Mouse (Mus musculus) liver, embryonic 15.5 days (tissue): ENCODE data around the gene Tyms. TPM values are rescaled to one million over a fixed set of nuclear protein-coding genes. Genes with fewer than 3 reads are reported as not detected.
"Not testable (repeated sequence)": the region's sequence is repeated elsewhere in the genome, so short reads cannot be mapped to it uniquely, and the experiment has no call there.

ENCODE experiments used
- ATAC-seq: fragments of 200-750 bp; cut with Nextera tagmentation; 2 replicates; pipeline ENCODE4 v1.8.0; 2017; ENCODE audit warnings: moderate number of reproducible peaks, mild to moderate bottlenecking, moderate library complexity; ENCODE audit not compliant: insufficient read depth
- H3K27ac ChIP-seq: fragments of 300-500 bp; sonication (generic); replicated peaks from 2 replicates; pipeline ENCODE4 v1.5.1; 2015; ENCODE audit warnings: mild to moderate bottlenecking, inconsistent platforms
- H3K27me3 ChIP-seq: fragments of 300-500 bp; sonication (generic); 2 replicates; pipeline ENCODE4 v1.6.1; 2015; ENCODE audit warnings: mild to moderate bottlenecking, inconsistent platforms
- H3K36me3 ChIP-seq: fragments of 300-500 bp; sonication (generic); replicated peaks from 2 replicates; pipeline ENCODE4 v1.6.1; 2015; ENCODE audit warnings: moderate library complexity, mild to moderate bottlenecking, inconsistent platforms
- H3K4me1 ChIP-seq: fragments of 300-500 bp; sonication (generic); replicated peaks from 2 replicates; pipeline ENCODE4 v1.6.1; 2015; ENCODE audit warnings: inconsistent platforms
- H3K4me2 ChIP-seq: fragments of 300-500 bp; sonication (generic); 2 replicates; pipeline ENCODE4 v1.6.1; 2015; ENCODE audit warnings: moderate library complexity, mild to moderate bottlenecking, inconsistent platforms
- H3K4me3 ChIP-seq: fragments of 300-500 bp; sonication (generic); replicated peaks from 2 replicates; pipeline ENCODE4 v1.5.1; 2015; ENCODE audit warnings: mild to moderate bottlenecking, inconsistent platforms
- H3K9ac ChIP-seq: fragments of 300-500 bp; sonication (generic); 2 replicates; pipeline ENCODE4 v1.6.1; 2015; ENCODE audit warnings: moderate library complexity, mild to moderate bottlenecking, inconsistent platforms
- H3K9me3 ChIP-seq: fragments of 300-500 bp; sonication (generic); replicated peaks from 2 replicates; pipeline ENCODE4 v1.6.1; 2016; ENCODE audit warnings: inconsistent platforms
- WGBS: fragments of 180-500 bp; shearing (Covaris S2); methylation state at CpG from one replicate; pipeline ENCODE4 v1.1.7; 2015; ENCODE audit warnings: mixed read lengths; ENCODE audit not compliant: insufficient replicate concordance; 5-methylcytosine and 5-hydroxymethylcytosine counted together
- polyA plus RNA-seq: library from polyadenylated mRNA; unstranded; fragments of >200 nt; fragmentation: Nextera tagmentation; extraction: Ambion mirVana; gene quantifications from 2 replicates; pipeline ENCODE4 v1.2.1, GENCODE M21; 2015

The Tyms gene
- polyA plus RNA-seq, 1 experiment from 2014 or later: 219 TPM

DNA sequence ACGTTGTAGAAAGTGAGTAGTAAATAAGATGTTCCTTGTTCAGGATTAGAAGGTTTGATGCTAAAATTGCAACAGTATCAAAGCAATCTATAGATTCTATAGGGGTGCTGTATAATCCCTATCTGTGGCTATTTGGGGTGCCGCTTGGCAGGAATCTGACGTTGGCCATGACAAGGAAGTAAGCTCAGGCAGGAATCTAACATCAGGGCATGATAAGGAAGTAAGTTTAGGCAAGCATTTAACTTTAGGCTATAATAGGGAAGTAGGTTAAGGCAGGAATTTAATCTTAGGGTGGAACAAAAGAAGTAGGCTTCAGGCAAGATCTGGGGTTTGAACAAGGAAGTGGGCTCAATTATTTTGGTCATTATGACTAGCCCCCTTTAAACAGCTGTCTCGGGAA lies 37.6 kb downstream of the Tyms start:
- not testable (repeated sequence) for H3K9ac ChIP-seq, ATAC-seq, H3K4me3 ChIP-seq, H3K36me3 ChIP-seq, H3K4me1 ChIP-seq, H3K27ac ChIP-seq, H3K27me3 ChIP-seq, H3K4me2 ChIP-seq, H3K9me3 ChIP-seq
- 38% methylated on average over 4 of the region's 4 CpGs for WGBS

- 29% methylated on average over 2 of the region's 2 CpGs for WGBS
- no peak overlapping the region for H3K27ac ChIP-seq
- no peak overlapping the region for H3K4me3 ChIP-seq
- H3K9me3 ChIP-seq: no peaks in the 10 kb centered on the region
- 0 out of 2 replicates have a peak, but pooled peaks cover 2% of the 10 kb centered on the region for H3K4me1 ChIP-seq
- no peaks in the 10 kb centered on the region for H3K27me3 ChIP-seq
- H3K4me2 ChIP-seq: no peak overlapping the region
- ATAC-seq: no peak
- H3K9ac ChIP-seq: no peak overlapping the region
- no peaks in the 10 kb centered on the region for H3K36me3 ChIP-seq
Observed at GRCm38 (mm10) chr5:30014580-30014979, 58.8 kb downstream of the Tyms start.

DNA sequence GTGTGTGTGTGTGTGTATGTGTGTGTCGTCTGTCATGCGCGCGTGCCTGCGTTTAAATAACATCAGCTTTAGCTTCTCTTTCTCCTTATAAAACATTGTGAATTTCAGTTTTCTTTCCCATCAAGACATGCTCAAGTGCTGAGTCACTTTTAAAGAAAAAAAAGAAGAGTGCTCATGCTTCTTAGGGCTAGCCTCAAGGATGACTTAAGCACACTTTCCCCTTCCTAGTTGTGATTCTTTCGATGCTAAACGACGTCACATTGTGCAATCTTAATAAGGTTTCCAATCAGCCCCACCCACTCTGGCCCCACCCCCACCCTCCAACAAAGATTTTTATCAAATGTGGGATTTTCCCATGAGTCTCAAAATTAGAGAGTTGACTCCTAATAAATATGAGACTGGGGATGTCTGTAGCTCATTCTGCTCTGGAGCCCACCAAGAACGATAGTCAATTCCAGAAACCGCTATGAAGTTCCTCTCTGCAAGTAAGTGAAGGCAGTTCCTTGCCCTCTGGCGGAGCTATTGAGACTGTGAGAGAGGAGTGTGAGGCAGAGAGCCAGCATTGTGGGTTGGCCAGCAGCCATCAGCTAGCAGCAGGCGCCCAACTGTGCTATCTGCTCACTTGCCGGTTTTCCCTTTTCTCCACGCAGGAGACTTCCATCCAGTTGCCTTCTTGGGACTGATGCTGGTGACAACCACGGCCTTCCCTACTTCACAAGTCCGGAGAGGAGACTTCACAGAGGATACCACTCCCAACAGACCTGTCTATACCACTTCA lies 60.5 kb downstream of the Tyms start, which contains the start of gene Il6:
TSS of gene Il6 (plus strand) at position 389 of the 778 bp plus-strand sequence.
- Histone ChIP-seq H3K9ac (no peak within 1 kb of the TSS), H3K27me3 (no peaks in the 10 kb centered on the region), H3K36me3 (no peaks in the 10 kb centered on the region), H3K4me3 (no peak within 1 kb of the TSS), H3K4me1 (0 out of 2 replicates have a peak, but pooled peaks cover 2% of the 10 kb centered on the region), H3K4me2 (no peak within 1 kb of the TSS), H3K9me3 (no peaks in the 10 kb centered on the region), H3K27ac (no peak within 1 kb of the TSS)
- WGBS: 43% methylated on average over 16 of the region's 16 CpGs
- ATAC-seq: no peak

Other genes with a start within 250 kb of the Tyms start
- gene Il6, start 60.5 kb downstream of the Tyms start, polyA plus RNA-seq: 0.17 and 0.44 TPM in 2 replicates
- 0.02 TPM in 1 of 2 replicates, not detected in the other for gene Garem2, start 31.5 kb upstream of the Tyms start, polyA plus RNA-seq
- gene 3110082J24Rik, start 32.5 kb upstream of the Tyms start, polyA plus RNA-seq: not detected in 2 replicates
- 101 and 105 TPM in 2 replicates for gene Hadha, start 81.5 kb upstream of the Tyms start, polyA plus RNA-seq
- gene Hadhb, start 81.6 kb upstream of the Tyms start, polyA plus RNA-seq: 140 and 154 TPM in 2 replicates
- gene Adgrf3, start 132.1 kb upstream of the Tyms start, polyA plus RNA-seq: not detected in 2 replicates
- gene Selenoi, start 159.0 kb upstream of the Tyms start, polyA plus RNA-seq: 13.3 and 14.1 TPM in 2 replicates
- 1.5 TPM in 2 replicates for gene Drc1, start 207.8 kb upstream of the Tyms start, polyA plus RNA-seq